In the genomic region with DNA sequence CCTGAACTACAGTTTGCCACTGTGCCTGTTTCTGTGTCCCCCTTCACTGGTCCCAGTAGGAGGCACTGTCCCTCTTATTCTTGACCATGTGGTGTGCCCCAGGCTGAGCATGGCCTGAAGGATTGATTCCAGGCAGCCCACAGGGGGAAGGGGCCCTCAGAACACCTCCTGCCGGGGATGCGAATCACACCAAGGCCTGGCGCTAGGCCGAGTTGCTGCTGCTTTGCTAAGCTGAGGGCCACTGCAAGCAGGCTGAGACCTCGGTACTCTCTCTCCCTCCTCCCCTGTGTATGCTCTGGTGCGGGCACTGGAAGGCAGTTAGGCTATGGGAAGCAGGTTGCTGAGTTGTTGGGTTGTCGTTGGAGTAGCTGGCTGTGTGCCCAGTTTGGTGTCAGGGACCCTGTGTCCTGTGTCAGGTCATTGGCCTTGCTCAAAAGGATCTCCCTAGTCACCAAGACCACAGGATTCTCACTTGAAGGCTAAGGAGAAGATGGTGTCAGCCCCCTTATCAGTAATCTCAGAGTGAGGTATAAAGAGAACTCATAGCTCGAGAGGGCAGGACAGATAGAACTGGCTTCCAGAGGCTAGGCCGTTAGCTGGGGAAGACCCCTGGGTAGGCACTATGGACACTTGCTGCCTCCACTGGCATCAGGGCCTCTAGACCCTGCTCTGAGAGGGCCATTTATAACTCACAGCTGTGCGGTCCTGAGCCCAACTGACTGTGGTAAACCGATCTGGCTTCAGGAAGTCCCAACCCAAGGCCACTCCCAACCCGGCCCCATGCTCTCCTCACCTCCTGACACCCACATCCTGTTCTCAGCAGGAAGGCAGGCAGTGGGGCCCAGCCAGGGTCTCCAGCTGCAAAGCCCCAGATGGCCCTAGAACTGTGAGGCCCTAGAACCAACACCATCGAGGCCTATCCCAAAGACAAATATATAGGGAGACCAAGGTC, we compare ENCODE assay signal across 1 mouse cellular context.
TF ChIP-seq lines count a peak whose summit lies in the region.

No protein-coding gene starts in this region.

TF ChIP-seq in MEL, 35 proteins besides CTCF, POLR2A, EP300 and RAD21 (continued from another document):
- TF ChIP-seq GATA1 (IDR thresholded peaks at IDR 0.05; ENCODE audit: low read depth, low read length) (peak; percentile 56), RCOR1 (IDR thresholded peaks at IDR 0.05; ENCODE audit: low read depth, low read length) (0 out of 2 replicates have a peak, but pooled peaks have one; percentile 50), KAT2A (conservative IDR thresholded peaks at IDR 0.05; ENCODE audit: low read depth, low read length) (no peak), USF2 (IDR thresholded peaks at IDR 0.05; ENCODE audit: borderline replicate concordance in 1 of 2, insufficient read depth in 1 of 2, low read depth in 1 of 2, low read length in 2 of 2) (no peak), MAX (IDR thresholded peaks at IDR 0.05; ENCODE audit: low read length) (peak; percentile 70), TAL1 (IDR thresholded peaks at IDR 0.05; ENCODE audit: low read length) (0 out of 2 replicates have a peak, but pooled peaks have one; percentile 11), BHLHE40 (IDR thresholded peaks at IDR 0.05; ENCODE audit: borderline replicate concordance, low read depth, low read length) (no peak), NRF1 (IDR thresholded peaks at IDR 0.05; ENCODE audit: insufficient read depth, low read depth, low read length, poor library complexity, severe bottlenecking) (no peak), ZNF384 (IDR thresholded peaks at IDR 0.05; ENCODE audit: low read depth, low read length) (no peak), MAFK (IDR thresholded peaks at IDR 0.05; ENCODE audit: borderline replicate concordance, low read depth, low read length) (no peak), USF1 (IDR thresholded peaks at IDR 0.05; ENCODE audit: low read depth, low read length) (no peak), MYC (IDR thresholded peaks at IDR 0.05; ENCODE audit: low read depth, low read length) (no peak), SMC3 (IDR thresholded peaks at IDR 0.05; ENCODE audit: low read depth, low read length) (no peak), TBP (IDR thresholded peaks at IDR 0.05; ENCODE audit: low read depth, low read length) (0 out of 2 replicates have a peak, but pooled peaks have one; percentile 54), MXI1 (IDR thresholded peaks at IDR 0.05; ENCODE audit: low read depth, low read length) (no peak), MEF2A (IDR thresholded peaks at IDR 0.05; ENCODE audit: extremely low read depth, insufficient replicate concordance, low read depth, low read length, poor library complexity, severe bottlenecking) (no peak), ETS1 (IDR thresholded peaks at IDR 0.05; ENCODE audit: low read depth, low read length) (peak; percentile 64), HCFC1 (IDR thresholded peaks at IDR 0.05; ENCODE audit: low read depth, low read length) (0 out of 2 replicates have a peak, but pooled peaks have one; percentile 40), NELFE (IDR thresholded peaks at IDR 0.05; ENCODE audit: low read depth, low read length) (peak; percentile 71), ELF1 (IDR thresholded peaks at IDR 0.05; ENCODE audit: low read depth, low read length) (peak; percentile 59; the same call in 1 of the 2 replicates), POLR2AphosphoS2 (IDR thresholded peaks at IDR 0.05; ENCODE audit: low read length) (peak; percentile 50; the same call in 1 of the 2 replicates), E2F4 (IDR thresholded peaks at IDR 0.05; ENCODE audit: borderline replicate concordance, low read depth, low read length) (no peak), CHD1 (IDR thresholded peaks at IDR 0.05; ENCODE audit: low read depth, low read length) (no peak), SIN3A (IDR thresholded peaks at IDR 0.05; ENCODE audit: low read length) (no peak; the same call in 1 of the 2 replicates), MYB (IDR thresholded peaks at IDR 0.05; ENCODE audit: low read depth, low read length) (peak; percentile 84), ZKSCAN1 (IDR thresholded peaks at IDR 0.05; ENCODE audit: low read depth, low read length) (no peak), ZMIZ1 (IDR thresholded peaks at IDR 0.05; ENCODE audit: low read depth, low read length) (peak; percentile 82; the same call in 1 of the 2 replicates)
